Mouse (Mus musculus): ENCODE data around the gene Myoz2. TPM values are rescaled to one million over a fixed set of nuclear protein-coding genes. Genes with fewer than 3 reads are reported as not detected.

The Myoz2 gene
- polyA plus RNA-seq, 1 experiment from 2014 or later, result 2.8 TPM

- no peaks in the 10 kb centered on the region for H3K36me3 ChIP-seq (replicated peaks)
- no peak overlapping the region for H3K27ac ChIP-seq (replicated peaks)
- peaks cover 8% of the 10 kb centered on the region; the same call in 1 of the 2 replicates for H3K4me1 ChIP-seq (replicated peaks)
- no peak for ATAC-seq (ENCODE audit: insufficient read depth)
- WGBS (ENCODE audit: insufficient replicate concordance), result 69% methylated on average over 3 of the region's 3 CpGs
- no peaks in the 10 kb centered on the region for H3K27me3 ChIP-seq
- no peak overlapping the region for H3K4me2 ChIP-seq
- no peak overlapping the region for H3K9ac ChIP-seq
- H3K9me3 ChIP-seq (replicated peaks), result no peaks in the 10 kb centered on the region
- H3K4me3 ChIP-seq (replicated peaks), result no peak overlapping the region
These were observed 60.0 kb downstream of the Myoz2 start for GRCm38 (mm10) chr3:122974833-122975232.

GRCm38 (mm10) chr3:122972126-122972822, 62.5 kb downstream of the Myoz2 start:
- Histone ChIP-seq H3K9me3 (replicated peaks) (no peaks in the 10 kb centered on the region), H3K9ac (no peak overlapping the region), H3K27ac (replicated peaks) (no peak overlapping the region), H3K4me2 (no peak overlapping the region), H3K4me3 (replicated peaks) (no peak overlapping the region), H3K27me3 (no peaks in the 10 kb centered on the region), H3K36me3 (replicated peaks) (0 out of 2 replicates have a peak, but pooled peaks cover 6% of the 10 kb centered on the region), H3K4me1 (replicated peaks) (peaks cover 8% of the 10 kb centered on the region; the same call in 1 of the 2 replicates)
- WGBS (ENCODE audit: insufficient replicate concordance), result 50% methylated on average over 3 of the region's 3 CpGs
- no peak for ATAC-seq (ENCODE audit: insufficient read depth)

- H3K4me2 ChIP-seq, result no peak overlapping the region
- ATAC-seq (ENCODE audit: insufficient read depth), result no peak
- no peak overlapping the region for H3K4me3 ChIP-seq (replicated peaks)
- WGBS (ENCODE audit: insufficient replicate concordance), result 79% methylated on average over 9 of the region's 9 CpGs
- 0 out of 2 replicates have a peak, but pooled peaks cover 6% of the 10 kb centered on the region for H3K36me3 ChIP-seq (replicated peaks)
- H3K27me3 ChIP-seq, result no peaks in the 10 kb centered on the region
- H3K9ac ChIP-seq, result no peak overlapping the region
- no peak overlapping the region for H3K27ac ChIP-seq (replicated peaks)
- H3K4me1 ChIP-seq (replicated peaks), result no peaks in the 10 kb centered on the region
- no peaks in the 10 kb centered on the region for H3K9me3 ChIP-seq (replicated peaks)
These were observed 66.4 kb downstream of the Myoz2 start for GRCm38 (mm10) chr3:122968391-122968790.

- no peak for ATAC-seq (ENCODE audit: insufficient read depth)
- no peak overlapping the region for H3K27ac ChIP-seq (replicated peaks)
These were observed 70.5 kb downstream of the Myoz2 start for GRCm38 (mm10) chr3:122964301-122964700.

More at GRCm38 (mm10) chr3:122964301-122964700, 70.5 kb downstream of the Myoz2 start:
- H3K4me1 ChIP-seq (replicated peaks), result no peaks in the 10 kb centered on the region
- H3K27me3 ChIP-seq, result no peaks in the 10 kb centered on the region
- no peak overlapping the region for H3K9ac ChIP-seq
- H3K4me2 ChIP-seq, result no peak overlapping the region
- 52% methylated on average over 5 of the region's 5 CpGs for whole genome bisulfite sequencing (ENCODE audit: insufficient replicate concordance)
- no peaks in the 10 kb centered on the region for H3K9me3 ChIP-seq (replicated peaks)
- H3K36me3 ChIP-seq (replicated peaks), result 0 out of 2 replicates have a peak, but pooled peaks cover 13% of the 10 kb centered on the region
- H3K4me3 ChIP-seq (replicated peaks), result no peak overlapping the region

Small RNAs within 50 kb of the gene (microRNA-seq; reads per million reads assigned to microRNA genes)
- gene Gm22066, result not detected

Other genes starting within 250 kb of the Myoz2 start
- 7.0 and 8.6 TPM in 2 replicates for gene Fabp2, start 139.9 kb downstream of the Myoz2 start, polyA plus RNA-seq (2015; fragmentation: Nextera tagmentation; extraction: Ambion mirVana)
- gene Gm10959, start 115.7 kb downstream of the Myoz2 start, polyA plus RNA-seq (2015; fragmentation: Nextera tagmentation; extraction: Ambion mirVana), result not detected in 2 replicates
- 74.4 and 88.2 TPM in 2 replicates for gene 1810037I17Rik, start 110.8 kb downstream of the Myoz2 start, polyA plus RNA-seq (2015; fragmentation: Nextera tagmentation; extraction: Ambion mirVana)
- 2.2 and 3.7 TPM in 2 replicates for gene Usp53, start 50.5 kb downstream of the Myoz2 start, polyA plus RNA-seq (2015; fragmentation: Nextera tagmentation; extraction: Ambion mirVana)
- gene Synpo2, start 201.1 kb upstream of the Myoz2 start, polyA plus RNA-seq (2015; fragmentation: Nextera tagmentation; extraction: Ambion mirVana), result 0.28 and 0.40 TPM in 2 replicates
- 21.7 and 22.2 TPM in 2 replicates for gene Sec24d, start 232.4 kb upstream of the Myoz2 start, polyA plus RNA-seq (2015; fragmentation: Nextera tagmentation; extraction: Ambion mirVana)

Data from liver, embryonic 15.5 days (tissue).